Mouse (Mus musculus) retina, postnatal 7 days (tissue): ENCODE measurements around the gene Gm20683.
"Not testable (repeated sequence)": the region's sequence is repeated elsewhere in the genome, so short reads cannot be mapped to it uniquely, and the experiment has no call there.

ENCODE experiments used
- DNase-seq: peaks from one replicate; pipeline ENCODE4 v3.0.0-alpha.2; 2012; ENCODE audit warnings: low read depth, low spot score

Gm20683 gene

DNA sequence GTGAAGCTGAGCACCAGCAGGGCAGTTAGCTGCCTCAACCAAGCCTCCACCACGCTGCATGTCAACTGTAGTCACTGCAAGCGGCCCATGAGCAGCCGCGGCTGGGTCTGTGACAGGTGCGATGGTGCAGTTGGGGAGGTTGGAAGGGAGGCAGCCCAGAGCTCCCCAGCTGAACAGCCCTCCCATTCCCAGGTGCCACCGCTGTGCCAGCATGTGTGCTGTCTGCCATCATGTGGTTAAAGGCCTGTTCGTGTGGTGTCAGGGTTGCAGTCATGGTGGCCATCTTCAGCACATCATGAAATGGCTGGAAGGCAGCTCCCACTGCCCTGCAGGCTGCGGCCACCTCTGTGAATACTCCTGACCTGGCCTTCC lies 13.4 kb downstream of the Gm20683 start:
- DNase-seq, result no peak

DNA sequence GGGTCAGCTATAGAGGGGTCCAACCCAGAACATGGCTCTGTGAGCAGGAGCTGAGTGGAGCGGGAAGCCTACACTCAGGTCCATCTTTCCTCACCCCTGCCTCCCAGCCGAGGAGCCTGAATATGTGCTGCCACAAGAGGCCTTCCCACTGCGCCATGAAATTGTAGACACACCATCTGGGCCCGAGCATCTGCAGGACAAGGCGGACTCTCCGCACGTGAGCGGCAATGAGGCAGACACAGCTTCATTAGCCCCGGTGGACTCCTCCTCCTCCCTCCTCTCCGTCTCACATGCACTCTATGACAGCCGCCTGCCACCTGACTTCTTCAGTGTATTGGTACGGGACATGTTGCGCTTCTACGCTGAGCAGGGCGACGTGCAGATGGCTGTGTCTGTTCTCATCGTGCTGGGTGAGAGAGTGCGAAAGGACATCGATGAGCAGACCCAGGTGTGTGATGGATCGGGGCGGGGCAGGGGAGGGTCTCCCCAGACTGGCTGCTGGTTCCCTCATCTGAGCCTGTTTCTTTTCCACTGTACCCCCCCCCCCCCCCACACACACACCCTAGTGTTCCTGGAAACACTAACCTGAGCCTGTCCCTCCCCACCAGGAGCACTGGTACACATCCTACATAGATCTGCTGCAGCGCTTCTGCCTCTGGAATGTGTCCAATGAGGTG lies 13.9 kb downstream of the Gm20683 start:
- no peak for DNase-seq

DNA sequence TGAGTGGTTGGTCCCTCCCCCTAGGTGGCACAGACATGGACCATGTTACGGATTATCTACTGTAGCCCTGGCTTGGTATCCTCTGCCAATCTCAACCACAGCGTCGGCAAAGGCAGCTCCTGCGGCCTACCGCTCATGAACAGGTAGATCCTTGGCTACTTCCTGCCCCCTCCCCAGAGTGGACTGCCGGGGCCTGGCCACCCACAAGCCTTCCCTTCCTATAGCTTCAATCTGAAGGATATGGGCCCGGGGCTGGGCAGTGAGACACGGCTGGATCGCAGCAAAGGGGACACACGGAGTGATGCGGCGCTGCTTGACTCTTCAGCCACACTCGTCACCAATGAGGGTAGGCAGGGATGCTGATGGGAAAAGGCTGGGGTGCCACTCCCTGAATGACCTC lies 14.6 kb downstream of the Gm20683 start:
- DNase-seq, result no peak

DNA sequence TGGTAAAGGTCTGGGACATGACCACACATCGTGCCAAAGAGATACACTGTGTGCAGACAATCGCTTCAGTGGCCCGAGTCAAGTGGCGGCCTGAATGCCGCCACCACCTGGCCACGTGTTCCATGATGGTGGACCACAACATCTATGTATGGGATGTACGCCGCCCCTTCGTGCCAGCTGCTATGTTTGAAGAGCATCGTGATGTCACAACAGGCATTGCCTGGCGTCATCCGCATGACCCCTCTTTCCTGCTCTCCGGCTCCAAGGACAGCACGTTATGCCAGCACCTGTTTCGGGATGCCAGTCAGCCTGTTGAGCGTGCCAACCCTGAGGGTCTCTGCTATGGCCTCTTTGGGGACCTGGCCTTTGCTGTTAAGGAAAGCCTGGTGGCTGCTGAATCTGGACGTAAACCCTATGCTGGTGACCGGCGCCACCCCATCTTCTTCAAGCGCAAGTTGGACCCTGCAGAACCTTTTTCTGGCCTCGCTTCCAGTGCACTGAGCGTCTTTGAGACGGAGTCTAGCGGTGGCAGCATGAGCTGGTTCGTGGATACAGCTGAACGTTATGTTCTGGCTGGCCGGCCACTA lies 15.5 kb downstream of the Gm20683 start:
- DNase-seq, result no peak

DNA sequence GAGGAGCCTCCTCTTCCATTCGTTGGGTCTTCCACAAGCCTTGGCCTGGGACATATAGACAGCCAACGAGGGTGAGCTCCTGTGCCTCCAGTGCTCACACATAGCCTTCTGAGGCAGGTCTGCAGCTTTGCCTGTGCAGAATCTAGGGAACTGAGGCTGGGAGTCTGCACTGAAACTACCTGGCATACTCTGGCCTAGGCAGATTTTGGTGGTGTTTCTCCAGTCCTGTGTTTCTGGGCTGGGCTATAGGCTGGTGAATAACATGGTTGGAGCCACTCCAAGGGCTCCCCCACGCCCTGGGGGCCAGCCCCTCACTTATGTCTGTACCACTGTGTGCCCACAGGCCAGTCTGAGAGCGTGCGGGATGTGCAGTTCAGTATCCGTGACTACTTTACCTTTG lies 16.3 kb downstream of the Gm20683 start:
- DNase-seq, result no peak

DNA sequence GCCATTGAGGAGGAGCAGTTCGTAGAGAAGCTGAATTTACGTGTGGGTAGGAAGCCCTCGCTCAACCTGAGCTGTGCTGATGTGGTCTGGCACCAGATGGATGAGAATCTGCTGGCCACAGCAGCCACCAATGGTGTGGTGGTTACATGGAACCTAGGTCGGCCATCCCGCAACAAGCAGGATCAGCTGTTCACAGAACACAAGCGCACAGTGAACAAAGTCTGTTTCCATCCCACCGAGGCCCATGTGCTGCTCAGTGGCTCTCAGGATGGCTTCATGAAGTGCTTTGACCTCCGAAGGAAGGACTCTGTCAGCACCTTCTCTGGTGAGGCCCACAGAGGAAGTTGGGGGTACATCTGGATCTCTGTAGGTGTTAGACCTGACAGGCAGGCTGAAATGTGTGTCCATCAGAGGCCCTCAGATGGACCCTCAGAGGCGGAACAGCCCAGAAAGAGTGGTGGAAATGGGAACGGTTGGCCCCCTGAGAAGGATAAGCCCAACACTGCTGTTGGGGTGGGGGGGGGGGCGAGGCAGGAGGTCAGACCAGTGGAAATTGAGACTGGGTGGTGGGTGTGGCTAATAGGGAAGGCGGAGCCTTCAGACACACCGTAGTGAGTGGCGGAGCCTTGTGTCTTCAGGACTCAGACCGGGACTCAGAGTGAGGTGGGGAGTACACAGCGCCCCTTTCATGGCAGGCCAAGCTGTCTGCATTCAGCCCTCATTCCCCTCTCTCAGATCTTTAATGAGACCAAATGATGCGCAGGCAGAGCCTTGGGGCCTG lies 17.0 kb downstream of the Gm20683 start:
- DNase-seq, result no peak

DNA sequence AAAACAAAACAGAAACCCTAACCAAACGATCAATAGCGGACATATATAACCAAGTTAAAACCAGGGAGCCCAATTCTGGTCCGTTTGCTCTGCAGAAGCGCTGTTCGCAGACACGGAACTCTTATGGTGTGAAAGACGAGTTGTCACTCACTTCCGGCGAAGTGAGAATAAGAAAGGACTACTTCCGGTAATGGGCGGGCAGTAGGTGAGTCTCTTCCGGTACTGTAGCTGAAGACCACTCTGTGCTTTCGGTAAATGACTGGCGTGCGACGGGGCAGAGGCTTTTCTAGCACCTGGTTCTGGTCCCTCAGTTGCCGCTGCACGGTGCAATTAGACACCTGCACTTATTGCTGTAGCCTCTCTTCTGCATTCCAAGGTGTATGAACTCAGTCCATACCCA lies 18.1 kb downstream of the Gm20683 start, which contains the start of gene Wdr24:
Wdr24 (plus strand) TSS at position 176 of the 400 bp plus-strand sequence.
- peak; percentile 80 for DNase-seq

DNA sequence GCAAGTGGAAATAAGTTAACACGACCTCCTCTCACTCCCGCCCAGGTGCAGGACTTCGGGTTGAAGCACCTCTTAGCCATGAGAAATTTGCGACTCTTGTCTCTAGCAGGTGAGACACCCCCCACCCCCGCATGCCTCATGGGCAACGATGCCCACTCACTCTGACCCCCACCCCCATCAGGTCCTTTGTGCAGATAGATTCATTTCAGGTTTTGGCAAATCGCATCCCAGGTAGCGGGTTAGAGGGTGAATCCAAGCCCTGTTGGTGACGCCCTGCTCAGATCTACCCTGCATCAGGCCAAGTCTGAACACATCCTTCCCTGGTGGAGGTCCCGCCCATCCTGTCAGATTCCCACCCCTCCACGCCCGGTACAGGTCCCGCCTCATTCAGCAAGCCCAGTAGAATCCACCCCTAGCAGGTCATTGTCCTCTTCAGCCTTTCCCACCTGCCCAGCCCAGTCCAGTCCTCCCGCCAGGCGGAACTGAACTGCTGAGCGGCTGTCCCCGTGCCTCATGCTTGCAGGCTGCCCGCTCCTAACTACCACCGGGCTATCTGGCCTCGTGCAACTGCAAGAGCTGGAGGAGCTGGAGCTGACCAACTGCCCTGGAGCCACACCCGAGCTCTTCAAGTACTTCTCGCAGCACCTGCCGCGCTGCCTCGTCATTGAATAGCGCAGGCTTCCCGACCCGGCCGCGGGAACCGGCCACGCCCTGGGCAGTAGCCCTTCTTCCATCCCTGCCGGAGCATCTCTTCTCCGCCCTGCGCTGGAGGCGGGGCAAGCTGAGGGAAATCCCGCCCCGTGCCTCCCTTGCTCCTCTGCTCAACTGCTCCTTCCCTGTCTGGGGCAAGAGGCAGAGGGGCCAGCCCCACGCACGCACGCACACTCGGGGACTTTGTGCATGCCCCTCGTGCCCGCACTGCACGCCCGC lies 22.4 kb downstream of the Gm20683 start:
- no peak for DNase-seq

DNA sequence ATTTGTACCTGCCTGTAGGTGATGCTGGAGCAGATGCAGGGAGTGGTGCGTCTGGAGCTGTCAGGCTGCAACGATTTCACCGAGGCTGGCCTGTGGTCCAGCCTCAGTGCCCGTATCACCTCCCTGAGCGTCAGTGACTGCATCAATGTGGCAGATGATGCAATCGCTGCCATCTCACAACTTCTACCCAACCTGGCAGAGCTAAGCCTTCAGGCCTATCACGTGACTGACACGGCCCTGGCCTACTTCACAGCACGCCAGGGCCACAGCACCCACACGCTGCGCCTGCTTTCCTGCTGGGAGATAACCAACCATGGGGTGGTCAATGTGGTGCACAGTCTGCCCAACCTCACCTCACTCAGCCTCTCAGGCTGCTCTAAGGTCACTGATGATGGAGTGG lies 23.9 kb downstream of the Gm20683 start:
- no peak for DNase-seq

DNA sequence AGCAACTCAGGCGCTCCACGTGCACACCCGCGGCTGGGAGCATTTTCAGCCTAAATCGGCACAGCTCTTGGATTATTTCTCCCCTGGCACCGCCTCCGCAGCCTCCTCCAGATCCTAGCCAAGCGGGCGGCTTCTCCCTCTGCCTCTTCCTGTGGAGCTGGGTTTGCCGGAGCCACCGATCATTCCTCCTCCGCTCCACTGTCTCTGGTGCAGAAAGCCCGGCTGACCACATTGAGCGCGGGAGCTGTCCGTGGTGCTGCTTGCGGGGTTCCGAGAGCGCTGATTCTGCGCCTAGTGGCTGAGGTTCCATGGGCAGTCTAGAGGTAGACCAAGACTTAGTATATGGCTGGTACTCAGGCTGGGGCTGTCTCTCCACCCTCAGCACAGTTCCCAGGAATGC lies 28.1 kb downstream of the Gm20683 start:
- DNase-seq, result no peak

DNA sequence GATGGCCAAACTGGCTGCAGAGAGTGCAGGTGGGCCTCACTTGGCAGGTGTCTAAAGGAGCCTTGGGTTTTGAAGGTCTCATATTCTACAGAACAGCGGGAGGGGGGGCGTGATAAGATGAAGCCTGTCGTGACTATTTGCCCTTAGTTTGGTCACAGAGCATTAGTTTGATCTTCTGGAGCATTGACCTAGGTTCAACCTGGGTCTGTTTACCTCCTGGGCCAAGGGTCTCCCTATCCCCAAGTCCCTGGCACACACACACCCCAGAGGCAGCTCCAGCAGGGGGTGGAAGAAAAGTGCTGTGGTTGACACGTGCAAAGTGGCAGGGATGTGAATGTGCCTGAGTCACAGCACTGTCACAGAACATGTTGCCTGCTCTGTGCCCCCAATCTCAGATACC lies 30.7 kb downstream of the Gm20683 start:
- DNase-seq, result no peak

DNA sequence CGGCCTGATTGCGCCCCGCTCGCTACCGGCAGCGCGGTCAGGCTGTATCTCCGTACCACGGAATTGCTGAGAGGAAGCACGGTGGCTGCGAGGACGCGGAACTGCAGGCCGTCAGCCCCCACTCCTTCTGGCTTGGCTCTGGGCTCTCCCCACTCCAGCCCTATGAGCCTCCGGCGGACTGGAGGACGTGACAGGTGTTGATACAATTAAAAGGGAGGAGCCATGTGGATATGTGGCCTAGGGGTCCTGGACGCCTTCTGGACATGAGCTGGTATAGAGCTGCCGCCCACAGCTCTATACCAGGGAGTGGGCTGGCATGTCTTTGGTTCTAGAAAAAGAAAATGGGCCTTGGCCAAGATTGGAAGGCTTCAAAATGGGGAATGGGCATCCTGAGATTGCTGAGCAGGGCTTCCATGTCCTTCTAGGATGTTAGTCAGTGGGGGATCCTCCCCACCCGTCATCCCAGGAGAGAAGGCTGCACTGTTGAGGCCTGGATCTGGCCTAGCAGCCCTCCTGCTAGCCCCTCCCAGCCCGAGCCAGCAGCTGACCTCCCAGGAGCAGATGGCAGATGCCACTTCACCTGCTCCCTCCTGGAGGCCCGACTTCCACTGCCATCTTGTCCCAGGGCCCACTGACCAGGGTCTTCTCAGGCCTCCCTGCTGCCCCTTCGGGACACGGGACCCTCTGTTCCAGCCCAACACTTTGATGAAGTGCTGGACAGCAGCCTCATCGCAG lies 31.8 kb downstream of the Gm20683 start:
- DNase-seq, result no peak

DNA sequence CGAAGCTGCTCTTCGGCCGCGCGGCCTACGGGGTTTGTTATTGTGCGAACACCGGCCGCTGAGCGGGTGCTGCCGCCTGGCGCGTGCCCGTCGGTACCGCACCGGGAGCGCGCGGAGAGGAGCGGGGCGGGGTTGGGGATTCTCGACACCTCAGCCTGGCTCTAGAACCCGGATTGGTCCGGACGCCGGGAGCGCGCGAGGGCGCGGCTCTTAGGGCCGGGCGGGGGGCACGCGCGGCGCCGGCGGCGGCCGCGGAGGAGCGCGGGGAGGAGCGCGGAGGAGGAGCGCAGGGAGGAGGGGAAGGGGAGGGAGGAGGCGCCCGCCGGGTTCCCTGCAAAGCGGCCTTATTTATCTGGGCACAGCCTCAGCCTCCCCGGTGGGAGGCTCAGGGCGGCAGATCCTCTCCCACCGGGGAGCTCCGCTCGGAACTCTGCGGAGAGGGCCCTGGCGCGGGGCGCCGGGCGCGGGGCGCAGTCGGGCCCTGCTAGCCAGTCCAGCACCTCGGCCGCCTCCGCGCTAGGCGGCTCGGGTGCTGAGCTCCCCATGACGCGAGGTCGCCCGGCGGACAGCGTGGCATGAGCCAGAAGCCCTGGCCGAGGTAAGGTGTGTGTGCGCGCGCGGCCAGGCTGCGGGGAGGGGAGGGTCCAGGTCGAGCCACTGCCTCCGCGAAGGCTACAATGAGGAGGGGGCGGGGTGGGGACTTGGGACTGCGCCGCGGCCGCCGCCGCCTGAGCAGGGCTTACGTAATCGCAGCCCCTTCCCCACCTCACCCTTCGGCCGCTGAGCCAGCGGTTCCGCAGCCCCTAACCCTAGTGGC lies 32.6 kb downstream of the Gm20683 start, which contains the start of gene Fbxl16:
Fbxl16 (plus strand) TSS at position 297 of the 817 bp plus-strand sequence.
- peak; percentile 89 for DNase-seq

DNA sequence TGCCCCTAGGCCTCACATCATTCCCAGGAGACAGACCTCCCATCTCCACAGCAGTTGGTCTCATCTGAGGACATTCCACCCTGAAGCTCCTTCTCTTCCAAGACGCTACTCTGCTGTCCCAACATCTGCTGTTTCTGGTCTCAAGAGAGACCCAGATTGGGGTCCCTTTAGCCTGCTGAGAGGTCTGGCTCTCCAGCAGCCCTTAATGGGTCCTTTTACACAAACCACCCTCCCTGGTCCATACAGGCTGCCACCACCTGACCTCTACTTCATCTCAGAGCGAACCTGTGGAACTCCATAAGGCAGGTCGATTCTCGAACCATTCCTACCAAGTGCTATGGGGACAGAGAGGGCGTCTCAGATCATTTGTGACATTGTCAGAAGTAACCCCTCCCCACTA lies 33.5 kb downstream of the Gm20683 start:
- no peak for DNase-seq

DNA sequence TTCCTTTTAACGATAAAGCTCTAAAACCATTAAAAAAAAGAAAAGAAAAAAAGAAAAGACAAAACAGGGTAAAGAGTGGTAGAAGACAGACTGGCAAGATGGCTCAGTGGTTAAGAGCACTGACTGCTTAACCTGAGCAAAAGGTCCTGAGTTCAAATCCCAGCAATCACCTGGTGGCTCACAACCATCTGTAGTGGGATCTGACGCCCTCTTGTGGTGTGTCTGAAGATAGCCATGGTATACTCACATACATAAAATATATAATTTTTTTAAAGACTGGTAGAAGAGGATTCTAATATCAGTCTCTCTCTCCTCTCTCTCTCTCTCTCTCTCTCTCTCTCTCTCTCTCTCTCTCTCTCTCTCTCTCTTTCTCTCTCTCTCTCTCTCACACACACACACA lies 34.1 kb downstream of the Gm20683 start:
- not testable (repeated sequence) for DNase-seq

DNA sequence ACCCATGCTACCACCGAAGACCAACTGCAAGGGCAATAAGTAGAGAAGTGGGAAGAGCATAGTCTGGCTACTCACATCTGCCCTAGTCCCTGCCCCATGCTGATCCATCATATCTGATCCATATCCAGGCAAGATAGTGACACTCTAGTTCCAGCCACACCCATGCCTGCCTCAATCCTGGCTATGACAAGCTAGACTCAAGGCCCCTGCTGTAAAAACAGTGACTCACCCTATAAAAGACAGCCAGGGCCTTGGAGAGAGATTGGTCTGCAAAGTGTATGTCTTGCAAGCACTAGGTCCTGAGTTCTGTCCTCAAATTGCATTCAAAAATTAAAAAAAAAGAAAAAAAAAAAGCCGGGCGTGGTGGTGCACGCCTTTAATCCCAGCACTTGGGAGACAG lies 35.1 kb downstream of the Gm20683 start:
- DNase-seq, result no peak

DNA sequence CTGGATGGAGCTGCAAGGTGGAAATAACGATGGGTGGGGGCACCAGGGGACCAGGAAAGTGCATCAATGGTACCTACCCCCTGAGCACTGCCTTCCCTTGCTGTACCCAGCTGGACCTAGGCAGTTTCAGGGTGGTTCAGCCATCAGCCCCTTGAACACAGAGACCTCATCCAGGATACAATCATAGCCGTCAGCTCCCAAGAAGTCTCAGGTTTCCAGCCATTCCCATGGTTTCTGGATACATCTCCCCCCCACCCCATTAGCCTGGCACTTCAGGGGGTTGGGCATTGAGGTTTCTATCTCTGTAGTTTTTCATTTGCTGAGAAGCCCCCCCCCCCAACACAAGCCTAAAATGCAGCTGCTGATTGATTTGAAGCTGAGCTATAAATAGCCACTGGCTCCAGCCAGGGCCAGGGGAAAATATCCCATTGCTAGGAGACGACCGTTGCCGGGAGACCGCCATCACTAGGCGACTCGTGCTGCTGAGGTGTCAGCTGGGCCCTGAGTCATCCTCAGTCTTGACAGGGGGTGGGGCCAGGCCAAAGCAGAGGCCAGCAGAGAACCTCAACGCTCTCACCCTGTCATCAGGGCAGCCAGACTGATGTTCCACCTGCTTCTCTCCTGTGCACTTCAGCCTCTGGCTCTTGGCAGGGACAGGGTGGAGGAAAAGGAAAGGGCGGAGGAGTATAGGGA lies 38.6 kb downstream of the Gm20683 start:
- DNase-seq, result no peak

DNA sequence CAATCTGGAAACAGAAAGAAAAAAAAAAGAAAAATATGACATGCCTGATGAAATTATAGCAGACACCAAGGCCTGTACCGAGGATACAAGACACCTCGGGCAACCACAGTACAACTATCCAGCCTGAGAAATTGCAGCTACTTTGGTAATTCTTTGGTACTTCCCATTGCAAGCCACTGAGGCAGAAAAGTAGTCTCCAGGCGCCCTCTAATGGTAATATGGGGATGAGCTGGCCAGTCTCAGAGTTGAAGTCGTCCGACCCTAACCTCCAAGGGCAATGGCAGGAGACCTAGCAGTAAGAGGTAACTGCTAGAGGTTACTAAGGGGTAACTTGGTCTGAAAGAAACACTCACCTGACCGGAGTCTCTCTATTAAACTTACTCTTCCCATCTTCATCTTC lies 40.5 kb downstream of the Gm20683 start:
- DNase-seq, result no peak

DNA sequence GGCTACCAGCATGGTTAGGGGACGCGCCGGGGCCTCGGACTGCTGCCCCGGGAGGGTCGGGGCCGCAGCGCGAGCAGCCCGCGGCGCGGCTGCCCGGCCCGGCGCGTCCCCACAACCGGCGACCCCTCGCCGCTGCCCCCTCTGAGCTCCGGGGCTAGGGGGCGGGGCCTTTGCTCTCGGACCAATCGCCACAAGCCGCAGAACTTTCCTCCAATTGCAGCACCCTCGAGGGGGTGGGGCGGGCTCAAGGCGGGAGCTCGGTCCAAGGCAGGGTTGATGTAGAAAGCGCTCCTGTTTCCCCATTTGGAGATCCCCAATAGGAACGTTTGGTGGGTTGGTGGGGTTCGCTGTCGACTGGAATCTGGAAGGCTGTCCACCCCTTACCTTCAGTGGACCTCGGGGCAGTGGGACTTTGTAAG lies 44.6 kb downstream of the Gm20683 start, which contains the start of gene Metrn:
Metrn (minus strand) TSS at position 186 of the 419 bp plus-strand sequence.
- no peak for DNase-seq
